Mouse (Mus musculus) embryonic facial prominence, embryonic 14.5 days (tissue): ENCODE results near the gene Gm42906. TPM values are rescaled to one million over a fixed set of nuclear protein-coding genes. Genes with fewer than 3 reads are reported as not detected.

Experiments
- ATAC-seq: fragments of 200-750 bp; cut with Nextera tagmentation; 2 replicates; pipeline ENCODE4 v1.8.0; 2017; ENCODE audit warnings: low read depth, moderate number of reproducible peaks, moderate TSS enrichment
- DNase-seq: peaks from one replicate; pipeline ENCODE4 v3.0.0-alpha.2; 2015; ENCODE audit warnings: low spot score
- H3K27ac ChIP-seq: fragments of 300-500 bp; sonication (generic); replicated peaks from 2 replicates; pipeline ENCODE4 v1.5.1; 2014; ENCODE audit warnings: low read depth, mild to moderate bottlenecking, low read length, moderate library complexity
- H3K27me3 ChIP-seq: fragments of 300-500 bp; sonication (generic); replicated peaks from 2 replicates; pipeline ENCODE4 v1.6.1; 2014; ENCODE audit warnings: low read length; ENCODE audit not compliant: control insufficient read depth, insufficient read depth
- H3K36me3 ChIP-seq: fragments of 300-500 bp; sonication (generic); 2 replicates; pipeline ENCODE4 v1.6.1; 2014; ENCODE audit warnings: low read length, mixed read lengths; ENCODE audit not compliant: control insufficient read depth, insufficient read depth
- H3K4me1 ChIP-seq: fragments of 300-500 bp; sonication (generic); 2 replicates; pipeline ENCODE4 v1.6.1; 2014; ENCODE audit warnings: antibody characterized with exemption, low read length; ENCODE audit not compliant: control insufficient read depth, insufficient read depth
- H3K4me2 ChIP-seq: fragments of 300-500 bp; sonication (generic); 2 replicates; pipeline ENCODE4 v1.6.1; 2014; ENCODE audit warnings: low read depth, mild to moderate bottlenecking, low read length, moderate library complexity, mixed read lengths
- H3K4me3 ChIP-seq: fragments of 300-500 bp; sonication (generic); 2 replicates; pipeline ENCODE4 v1.5.1; 2014; ENCODE audit warnings: low read depth, mild to moderate bottlenecking, low read length
- H3K9ac ChIP-seq: fragments of 300-500 bp; sonication (generic); 2 replicates; pipeline ENCODE4 v1.6.1; 2014; ENCODE audit warnings: low read depth, mild to moderate bottlenecking, low read length, moderate library complexity, mixed read lengths
- H3K9me3 ChIP-seq: fragments of 300-500 bp; sonication (generic); 2 replicates; pipeline ENCODE4 v1.6.1; 2016; ENCODE audit warnings: low read length; ENCODE audit not compliant: control insufficient read depth
- WGBS: fragments of 180-500 bp; shearing (Covaris S2); extraction: QIAGEN DNeasy Blood & Tissue Kit; methylation state at CpG from one replicate; pipeline ENCODE4 v1.1.7; 2014; 5-methylcytosine and 5-hydroxymethylcytosine counted together
- polyA plus RNA-seq: library from polyadenylated mRNA; unstranded; fragments of >200 nt; fragmentation: Nextera tagmentation; extraction: Ambion mirVana; gene quantifications from 2 replicates; pipeline ENCODE4 v1.2.1, GENCODE M21; 2014

Gm42906 gene
- polyA plus RNA-seq, 1 experiment from 2014 or later, result not detected

- no peaks in the 10 kb centered on the region for H3K27me3 ChIP-seq
- H3K9ac ChIP-seq, result no peak overlapping the region
- ATAC-seq (no peak), DNase-seq (no peak)
- H3K4me3 ChIP-seq, result no peak overlapping the region
- H3K36me3 ChIP-seq, result no peaks in the 10 kb centered on the region
- peaks cover 5% of the 10 kb centered on the region; the same call in 1 of the 2 replicates for H3K4me1 ChIP-seq
- H3K9me3 ChIP-seq, result no peaks in the 10 kb centered on the region
- no peak overlapping the region for H3K27ac ChIP-seq
- 83% methylated on average over 4 of the region's 4 CpGs for WGBS
- no peak overlapping the region for H3K4me2 ChIP-seq
These were observed 279.9 kb downstream of the Gm42906 start for GRCm38 (mm10) chr5:151148079-151148478.

- Histone ChIP-seq H3K36me3 (no peaks in the 10 kb centered on the region), H3K4me2 (no peak overlapping the region), H3K27ac (no peak overlapping the region), H3K9ac (no peak overlapping the region), H3K27me3 (no peaks in the 10 kb centered on the region), H3K4me1 (peaks cover 11% of the 10 kb centered on the region; the same call in 1 of the 2 replicates), H3K4me3 (no peak overlapping the region), H3K9me3 (no peaks in the 10 kb centered on the region)
- WGBS, result 77% methylated on average over 5 of the region's 5 CpGs
- ATAC-seq (no peak), DNase-seq (no peak)
These were observed 282.2 kb downstream of the Gm42906 start for GRCm38 (mm10) chr5:151145807-151146206.

- H3K4me3 ChIP-seq, result no peak overlapping the region
- H3K27me3 ChIP-seq, result no peaks in the 10 kb centered on the region
- H3K4me2 ChIP-seq, result no peak overlapping the region
- DNase-seq, result no peak
- no peaks in the 10 kb centered on the region for H3K36me3 ChIP-seq
- 72% methylated on average over 5 of the region's 5 CpGs for WGBS
- H3K4me1 ChIP-seq, result peaks cover 11% of the 10 kb centered on the region; the same call in 1 of the 2 replicates
- H3K27ac ChIP-seq, result no peak overlapping the region; the same call in 1 of the 2 replicates
- no peaks in the 10 kb centered on the region for H3K9me3 ChIP-seq
- no peak for ATAC-seq
- H3K9ac ChIP-seq, result no peak overlapping the region
These were observed 284.0 kb downstream of the Gm42906 start for GRCm38 (mm10) chr5:151143955-151144354.

- WGBS, result 15% methylated on average over 11 of the region's 11 CpGs
- no peaks in the 10 kb centered on the region for H3K36me3 ChIP-seq
- 0 out of 2 replicates have a peak, but pooled peaks have one; percentile 58 for ATAC-seq
- no peak overlapping the region for H3K4me2 ChIP-seq
- H3K27me3 ChIP-seq, result no peaks in the 10 kb centered on the region
- H3K9ac ChIP-seq, result no peak overlapping the region
- H3K27ac ChIP-seq, result peak overlapping the region; percentile 48; the same call in 1 of the 2 replicates
- no peak overlapping the region for H3K4me3 ChIP-seq
- DNase-seq, result no peak
- H3K9me3 ChIP-seq, result no peaks in the 10 kb centered on the region
- peaks cover 11% of the 10 kb centered on the region; the same call in 1 of the 2 replicates for H3K4me1 ChIP-seq
These were observed 285.0 kb downstream of the Gm42906 start for GRCm38 (mm10) chr5:151142671-151143601.

- whole genome bisulfite sequencing, result 34% methylated on average over 5 of the region's 5 CpGs
- Histone ChIP-seq H3K27ac (0 out of 2 replicates have a peak overlapping the region, but pooled peaks have one; percentile 48), H3K4me1 (peaks cover 11% of the 10 kb centered on the region; the same call in 1 of the 2 replicates), H3K36me3 (no peaks in the 10 kb centered on the region), H3K4me2 (no peak overlapping the region), H3K27me3 (no peaks in the 10 kb centered on the region), H3K9me3 (no peaks in the 10 kb centered on the region), H3K4me3 (no peak overlapping the region), H3K9ac (no peak overlapping the region)
- 0 out of 2 replicates have a peak, but pooled peaks have one; percentile 70 for ATAC-seq
- peak; percentile 61 for DNase-seq
These were observed 285.7 kb downstream of the Gm42906 start for GRCm38 (mm10) chr5:151142241-151142640.

GRCm38 (mm10) chr5:151137901-151138300 lies 290.1 kb downstream of the Gm42906 start:
- no peak for DNase-seq
- H3K4me3 ChIP-seq, result no peak overlapping the region
- no peak overlapping the region for H3K9ac ChIP-seq
- H3K27me3 ChIP-seq, result no peaks in the 10 kb centered on the region
- no peak for ATAC-seq
- WGBS, result 77% methylated on average over 5 of the region's 5 CpGs
- no peaks in the 10 kb centered on the region for H3K36me3 ChIP-seq
- no peak overlapping the region for H3K4me2 ChIP-seq
- peaks cover 19% of the 10 kb centered on the region for H3K4me1 ChIP-seq
- H3K27ac ChIP-seq, result no peak overlapping the region
- H3K9me3 ChIP-seq, result no peaks in the 10 kb centered on the region

- H3K4me1 ChIP-seq, result peaks cover 14% of the 10 kb centered on the region
- DNase-seq (no peak), ATAC-seq (no peak)
- H3K27me3 ChIP-seq, result no peaks in the 10 kb centered on the region
- H3K4me3 ChIP-seq, result no peak overlapping the region
- H3K27ac ChIP-seq, result 0 out of 2 replicates have a peak overlapping the region, but pooled peaks have one; percentile 11
- H3K4me2 ChIP-seq, result no peak overlapping the region
- no peaks in the 10 kb centered on the region for H3K9me3 ChIP-seq
- H3K36me3 ChIP-seq, result no peaks in the 10 kb centered on the region
- no peak overlapping the region for H3K9ac ChIP-seq
- 68% methylated on average over 4 of the region's 4 CpGs for WGBS
These were observed 290.7 kb downstream of the Gm42906 start for GRCm38 (mm10) chr5:151137311-151137710.

- Histone ChIP-seq H3K27ac (peak overlapping the region; percentile 75; the same call in 1 of the 2 replicates), H3K4me3 (no peak overlapping the region), H3K4me1 (peaks cover 19% of the 10 kb centered on the region), H3K27me3 (no peaks in the 10 kb centered on the region), H3K36me3 (no peaks in the 10 kb centered on the region), H3K9ac (no peak overlapping the region), H3K4me2 (no peak overlapping the region), H3K9me3 (no peaks in the 10 kb centered on the region)
- peak; percentile 78; the same call in 1 of the 2 replicates for ATAC-seq
- peak; percentile 81 for DNase-seq
- 38% methylated on average over 6 of the region's 6 CpGs for WGBS
These were observed 292.0 kb downstream of the Gm42906 start for GRCm38 (mm10) chr5:151135965-151136364.
